Mouse (Mus musculus) left cerebral cortex, postnatal 10 days (tissue): ENCODE results near the gene Dop1b. TPM values are rescaled to one million over a fixed set of nuclear protein-coding genes. Genes with fewer than 3 reads are reported as not detected.
"Not testable (repeated sequence)": the region's sequence is repeated elsewhere in the genome, so short reads cannot be mapped to it uniquely, and the experiment has no call there.

Source experiments
- DNase-seq, 2 experiments: peaks; one replicate each; pipeline ENCODE4 v3.0.0; 2021 to 2022; ENCODE audit warnings: low spot score in 2 of 2, mixed read lengths in 1 of 2; ENCODE audit errors: extremely low spot score in 1 of 2
- intact Hi-C: fragments of 180-260 bp; cut with DNase I; formaldehyde crosslinking; loops from one replicate; pipeline ENCODE4 v1.15.1; 2025
- total RNA-seq, 2 experiments: library from RNA; stranded (reverse); gene quantifications; 2 replicates each; pipeline ENCODE4 v1.2.3; 2021

Dop1b gene
- total RNA-seq, 2 experiments from 2014 or later, result 90.0 to 99.6 TPM

DNA sequence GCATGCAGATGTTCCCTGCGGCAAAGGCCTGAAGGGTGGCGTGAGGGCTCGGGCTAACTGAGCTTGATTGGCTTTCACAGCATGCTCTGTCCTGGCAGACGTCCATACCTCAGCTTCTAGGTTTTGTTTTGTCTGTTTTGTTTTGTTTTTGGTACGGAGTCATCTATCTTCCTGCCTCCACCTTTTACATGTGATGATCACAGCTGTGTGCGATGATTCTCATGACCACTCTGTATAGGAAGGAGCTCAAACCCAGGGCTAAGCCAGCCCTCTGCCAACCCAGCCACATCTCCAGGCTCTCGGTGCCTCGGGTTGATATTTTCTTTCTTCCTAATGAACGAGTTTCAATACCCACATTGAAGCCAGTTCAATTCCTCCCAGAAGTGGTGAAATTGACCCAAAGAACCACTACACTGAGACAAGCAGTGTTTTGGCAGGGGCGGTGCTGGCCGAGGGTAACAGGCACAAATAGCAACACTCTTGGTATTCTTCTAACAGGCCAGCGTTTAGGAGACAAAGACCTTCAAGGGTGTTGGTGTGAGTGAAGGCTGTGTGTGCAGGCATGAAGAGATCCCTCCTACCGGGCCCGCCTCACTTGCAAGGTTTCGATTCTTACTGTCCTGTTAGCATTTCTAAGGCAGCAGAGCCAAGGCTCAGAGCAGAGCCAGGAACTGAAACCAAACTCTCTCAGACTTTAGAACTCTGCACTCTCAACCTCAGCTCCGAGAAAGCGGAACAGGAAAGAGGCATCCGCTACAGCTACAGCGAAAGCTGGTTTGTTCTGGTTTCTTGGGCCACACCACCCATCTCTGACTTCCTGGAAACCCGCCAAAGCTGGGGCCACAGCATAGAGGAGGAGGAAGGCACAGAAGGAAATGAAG is 104.4 kb downstream of the Dop1b start:
- peak; percentile 57 to 78 for DNase-seq
- intact Hi-C loops, result no loop called here

DNA sequence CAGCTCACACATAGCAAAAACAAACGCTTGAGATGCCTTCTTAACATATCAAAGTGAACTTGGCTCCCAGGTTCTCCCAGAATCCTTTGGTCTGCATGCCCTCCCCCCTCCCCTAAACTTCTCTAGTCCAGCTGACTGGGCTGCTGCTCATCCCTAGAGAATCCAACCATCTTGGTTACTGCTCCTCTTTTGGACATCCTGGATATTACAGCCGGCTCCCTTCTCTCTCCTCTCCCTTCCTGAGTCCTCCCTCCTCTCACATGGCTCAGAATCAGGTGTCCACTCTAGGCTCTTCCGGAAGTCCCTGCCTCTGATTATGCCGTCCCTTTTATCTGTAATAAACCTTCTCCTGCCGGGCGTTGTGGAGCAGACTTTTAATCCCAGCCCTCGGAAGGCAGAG is 105.2 kb downstream of the Dop1b start:
- no peak for DNase-seq
- intact Hi-C loops, result no loop called here

- intact Hi-C loops, result no loop called here
- no peak for DNase-seq
Observed at GRCm38 (mm10) chr16:93817371-93817770, 105.7 kb downstream of the Dop1b start.

GRCm38 (mm10) chr16:93818691-93819324 is 107.1 kb downstream of the Dop1b start:
- intact Hi-C loops, result no loop called here
- DNase-seq, result no peak

DNA sequence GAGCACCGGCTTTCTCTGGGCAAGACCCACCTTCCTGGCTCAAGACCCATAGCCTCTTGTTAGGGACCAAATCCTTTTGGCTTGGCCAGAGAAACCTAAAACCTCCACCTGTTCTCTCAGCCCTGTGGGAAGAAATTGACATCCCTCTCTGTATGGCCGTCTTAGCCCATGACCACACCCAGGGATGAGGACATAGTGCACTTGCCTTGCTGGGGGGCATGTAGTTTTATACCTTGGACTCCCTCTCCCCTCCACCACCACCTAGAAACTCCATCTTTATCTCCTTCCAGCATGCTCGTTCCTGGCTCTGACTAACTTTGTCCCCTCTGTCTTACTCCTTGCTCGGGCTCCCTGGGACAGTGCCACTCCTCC is 107.6 kb downstream of the Dop1b start:
- intact Hi-C loops, result no loop called here
- no peak for DNase-seq

DNA sequence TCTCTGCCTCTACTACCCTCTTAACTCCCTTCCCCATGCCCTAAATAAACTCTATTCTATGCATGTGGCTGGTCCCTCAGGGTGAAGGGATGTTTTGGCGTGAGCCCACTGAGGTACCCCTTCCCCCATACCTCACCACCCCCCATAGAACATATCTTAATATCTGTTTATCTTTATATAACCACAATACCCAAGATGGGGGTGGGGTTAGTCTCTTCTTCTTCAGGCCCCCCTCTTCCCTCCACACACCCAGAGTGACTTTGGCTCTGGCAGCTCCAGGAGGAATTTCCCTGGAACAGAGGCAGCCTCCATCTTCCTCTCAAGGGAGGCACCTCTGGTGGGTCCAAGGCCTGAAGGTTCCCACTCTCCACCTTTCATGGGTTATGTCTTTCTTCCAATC is 108.3 kb downstream of the Dop1b start:
- intact Hi-C loops, result no loop called here
- DNase-seq, result no peak

DNA sequence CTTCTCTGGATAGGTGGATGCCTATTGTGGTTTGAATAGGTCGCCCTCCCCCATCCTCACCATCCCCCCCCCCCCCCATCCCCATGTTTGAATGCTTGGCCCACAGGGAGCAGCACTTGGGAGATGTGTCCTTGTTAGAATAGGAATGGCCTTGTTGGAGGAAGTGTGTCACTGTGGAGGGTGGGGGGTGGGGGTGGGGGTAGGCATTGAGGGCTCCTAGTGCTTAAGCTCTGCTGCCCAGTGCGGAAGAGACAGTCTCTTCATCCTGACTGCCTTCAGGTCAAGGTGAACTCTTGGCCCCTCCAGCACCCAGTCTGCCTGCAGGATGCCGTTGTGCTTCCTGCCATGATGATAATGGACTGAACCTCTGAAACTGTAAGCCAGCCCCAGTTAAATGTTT is 110.0 kb downstream of the Dop1b start:
- intact Hi-C loops, result no loop called here
- DNase-seq, result no peak

- intact Hi-C loops, DNase-seq: not testable (repeated sequence)
Observed at GRCm38 (mm10) chr16:93822433-93823225, 110.9 kb downstream of the Dop1b start.

GRCm38 (mm10) chr16:93824799-93825198 is 113.1 kb downstream of the Dop1b start:
- DNase-seq, result no peak
- intact Hi-C loops, result no loop called here

DNA sequence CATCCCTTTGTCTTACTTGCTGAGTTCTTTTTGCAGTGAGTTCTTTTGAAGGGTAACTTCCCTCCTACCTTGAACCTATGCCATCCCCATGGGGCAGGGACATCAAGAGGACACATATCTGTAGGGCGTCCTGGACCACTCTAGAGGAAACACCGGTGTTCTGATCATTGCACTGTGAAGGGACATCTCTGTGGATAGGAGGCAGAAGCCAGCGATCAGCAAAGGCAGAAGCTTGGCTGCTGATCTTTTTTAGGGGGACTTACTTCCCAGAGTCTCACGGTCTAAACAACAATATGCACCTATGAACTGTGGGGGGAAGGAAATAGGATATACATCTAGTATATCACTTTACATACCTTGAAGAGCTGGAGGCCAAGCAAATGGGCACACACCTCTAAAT is 113.8 kb downstream of the Dop1b start:
- no peak for DNase-seq
- intact Hi-C loops, result no loop called here

DNA sequence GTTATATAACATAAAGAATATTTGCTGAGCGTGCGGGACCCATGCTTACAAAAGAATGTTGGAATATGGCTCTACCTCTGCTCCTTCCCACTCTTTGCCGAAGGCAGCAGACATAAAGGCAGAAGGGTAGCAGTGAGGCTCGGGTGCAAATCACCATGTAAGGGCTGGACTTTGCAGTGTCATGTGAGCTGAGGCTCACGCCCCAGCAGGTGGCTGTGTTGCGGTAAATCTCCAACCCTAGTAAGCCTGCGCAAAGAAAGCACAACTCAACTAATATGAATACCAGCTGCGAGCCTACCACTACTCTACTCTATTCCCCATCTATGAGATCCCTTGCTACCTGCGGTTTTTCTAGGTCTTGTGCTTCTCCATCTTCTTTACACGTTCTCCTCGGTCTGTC is 114.3 kb downstream of the Dop1b start:
- intact Hi-C loops, result no loop called here
- no peak for DNase-seq

- DNase-seq, intact Hi-C loops: not testable (repeated sequence)
Observed at GRCm38 (mm10) chr16:93826478-93826877, 114.8 kb downstream of the Dop1b start.

DNA sequence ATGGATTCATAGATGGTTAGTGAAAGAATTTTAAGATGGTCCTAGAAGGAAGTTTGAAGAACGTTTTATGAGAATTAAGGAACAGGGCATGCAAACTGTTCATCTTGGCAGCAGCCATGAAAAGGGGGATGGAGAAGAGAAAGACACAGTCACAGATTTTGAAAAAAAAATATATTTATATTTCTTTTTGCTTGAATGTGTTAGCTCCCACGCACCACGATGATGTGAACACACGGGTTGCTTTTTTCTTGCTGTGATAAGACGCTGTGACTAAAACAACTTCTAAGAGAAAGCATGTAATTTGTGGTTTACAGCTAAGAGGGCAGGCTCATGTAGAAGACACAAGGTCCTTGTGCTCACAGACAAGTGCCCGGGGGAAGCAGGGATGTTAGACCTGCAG is 115.2 kb downstream of the Dop1b start:
- intact Hi-C loops, result no loop called here
- no peak for DNase-seq

GRCm38 (mm10) chr16:93829526-93829925 is 117.8 kb downstream of the Dop1b start:
- intact Hi-C loops, result no loop called here
- DNase-seq, result no peak

DNA sequence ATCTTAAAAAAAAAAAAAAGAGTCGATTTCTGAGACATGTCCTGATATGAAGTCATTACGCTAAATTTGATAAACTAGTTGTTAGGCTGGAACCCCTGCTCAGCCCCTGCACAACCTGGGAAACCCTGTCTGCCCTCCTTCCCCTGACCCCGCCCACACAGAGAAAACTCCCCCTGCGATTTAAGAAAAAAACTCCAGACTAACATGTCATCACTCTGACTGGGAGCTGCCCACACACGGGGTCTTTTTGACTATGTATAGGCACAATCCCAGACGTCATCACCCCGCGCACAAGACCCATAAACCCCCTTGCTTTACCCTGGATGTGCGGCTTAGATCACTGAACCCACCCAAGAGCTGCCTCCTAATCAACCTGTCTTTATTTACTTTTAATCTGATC is 118.4 kb downstream of the Dop1b start:
- intact Hi-C loops, result no loop called here
- no peak for DNase-seq

GRCm38 (mm10) chr16:93830916-93831315 is 119.2 kb downstream of the Dop1b start:
- DNase-seq, result no peak
- intact Hi-C loops, result no loop called here

- intact Hi-C loops, result no loop called here
- DNase-seq, result peak; percentile 99 to 100
Observed at GRCm38 (mm10) chr16:93831627-93832395, 120.1 kb downstream of the Dop1b start, which contains the start of gene Morc3. Gene Morc3 (plus strand): TSS chr16:93832121.

- intact Hi-C loops, result no loop called here
- peak in 1 of 2 experiments; percentile 29 for DNase-seq
Observed at GRCm38 (mm10) chr16:93832451-93833276, 121.0 kb downstream of the Dop1b start.
